Mouse (Mus musculus): Measurements from ENCODE around the gene Elk3. TPM values are rescaled to one million over a fixed set of nuclear protein-coding genes. Genes with fewer than 3 reads are reported as not detected.

Elk3 gene
- polyA plus RNA-seq, 1 experiment = 86.5 TPM

DNA sequence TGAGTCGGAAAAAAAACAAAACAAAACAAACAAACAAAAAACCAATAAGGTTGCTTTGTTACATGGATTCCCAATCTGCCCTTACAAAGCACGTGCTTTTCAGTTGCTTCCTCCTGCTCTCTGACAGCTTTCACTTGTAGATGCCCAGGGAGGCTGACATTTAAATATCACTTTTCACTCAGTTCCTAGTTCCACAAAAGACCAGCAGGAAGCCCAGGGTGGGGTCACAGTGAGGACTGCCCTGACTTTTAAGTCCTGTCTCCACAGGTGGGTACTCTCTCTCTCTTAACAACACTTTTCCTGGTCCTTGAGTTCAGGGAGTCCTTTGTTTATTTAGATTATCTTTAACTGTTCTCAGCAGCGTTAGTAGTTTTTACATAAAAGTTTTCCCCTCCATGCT is 68.7 kb downstream of the Elk3 start:
- TF ChIP-seq POLR2A (IDR thresholded peaks at IDR 0.05; ENCODE audit: low read depth, low read length) (no peak), CTCF (IDR thresholded peaks at IDR 0.05; ENCODE audit: borderline replicate concordance, insufficient read depth, low read length) (no peak)
- H3K27ac ChIP-seq (ENCODE audit: insufficient read depth, low read length) = no peak overlapping the region
- no peak overlapping the region for H3K4me3 ChIP-seq (ENCODE audit: insufficient read depth, low read length)
- no peaks in the 10 kb centered on the region for H3K4me1 ChIP-seq (ENCODE audit: control insufficient read depth, insufficient read depth, low read length)

DNA sequence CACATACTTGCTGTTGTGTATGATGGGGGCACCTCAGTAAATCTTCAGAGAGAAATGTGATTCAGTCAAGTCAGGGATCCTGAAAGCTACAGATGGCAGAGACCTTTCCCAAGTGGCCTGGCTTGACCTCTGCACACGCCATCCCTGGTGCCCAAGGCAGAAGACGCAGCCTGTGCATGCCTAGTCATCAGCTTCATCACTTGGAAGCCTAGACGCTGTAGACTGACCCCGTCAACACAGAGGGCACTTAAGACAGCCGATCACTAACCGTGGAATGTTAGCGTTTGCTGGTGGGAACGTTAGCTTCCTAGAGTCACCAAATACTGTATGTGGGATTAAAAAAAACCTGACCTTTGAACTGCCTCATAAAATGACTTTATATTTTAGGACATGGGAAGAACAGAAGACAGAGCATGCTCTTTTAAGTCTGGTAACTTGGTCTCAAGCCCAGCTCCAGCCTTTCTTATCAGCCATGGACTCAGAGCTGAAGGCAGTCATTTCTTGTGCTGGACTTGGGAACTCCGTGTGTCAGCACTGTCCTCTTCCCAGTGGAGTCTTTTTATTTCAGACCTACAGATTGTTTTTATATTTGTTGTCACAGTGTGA is 71.6 kb downstream of the Elk3 start:
- TF ChIP-seq CTCF (IDR thresholded peaks at IDR 0.05; ENCODE audit: borderline replicate concordance, insufficient read depth, low read length) = no peak
- no peak for TF ChIP-seq POLR2A (IDR thresholded peaks at IDR 0.05; ENCODE audit: low read depth, low read length)

DNA sequence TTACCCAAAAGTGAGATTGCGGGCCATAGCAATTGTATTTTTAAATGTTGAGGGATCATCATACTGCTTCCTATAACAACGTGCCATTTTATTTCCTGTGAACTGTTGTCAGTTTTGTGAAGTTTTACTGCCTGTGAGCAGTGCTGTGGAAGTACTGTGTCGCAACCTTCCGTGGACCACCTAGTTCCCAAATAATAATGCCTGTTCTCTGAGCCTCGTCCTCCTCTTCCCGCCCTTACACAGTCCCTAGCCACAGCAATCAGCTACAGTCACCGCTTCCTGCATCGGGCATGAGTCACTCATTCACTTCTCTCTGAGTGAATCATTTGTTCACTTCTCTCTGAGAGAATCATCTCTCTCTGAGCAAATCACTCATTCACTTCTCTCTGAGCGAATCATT is 76.2 kb downstream of the Elk3 start:
- Histone ChIP-seq H3K27ac (ENCODE audit: insufficient read depth, low read length) (no peak overlapping the region), H3K4me3 (ENCODE audit: insufficient read depth, low read length) (no peak overlapping the region), H3K4me1 (ENCODE audit: control insufficient read depth, insufficient read depth, low read length) (peaks cover 2% of the 10 kb centered on the region; the same call in 1 of the 2 replicates)
- TF ChIP-seq POLR2A (IDR thresholded peaks at IDR 0.05; ENCODE audit: low read depth, low read length) (no peak), CTCF (IDR thresholded peaks at IDR 0.05; ENCODE audit: borderline replicate concordance, insufficient read depth, low read length) (no peak)

More for the DNA sequence above, 71.6 kb downstream of the Elk3 start:
- no peak overlapping the region for H3K4me3 ChIP-seq (ENCODE audit: insufficient read depth, low read length)
- no peaks in the 10 kb centered on the region for H3K4me1 ChIP-seq (ENCODE audit: control insufficient read depth, insufficient read depth, low read length)
- no peak overlapping the region for H3K27ac ChIP-seq (ENCODE audit: insufficient read depth, low read length)

DNA sequence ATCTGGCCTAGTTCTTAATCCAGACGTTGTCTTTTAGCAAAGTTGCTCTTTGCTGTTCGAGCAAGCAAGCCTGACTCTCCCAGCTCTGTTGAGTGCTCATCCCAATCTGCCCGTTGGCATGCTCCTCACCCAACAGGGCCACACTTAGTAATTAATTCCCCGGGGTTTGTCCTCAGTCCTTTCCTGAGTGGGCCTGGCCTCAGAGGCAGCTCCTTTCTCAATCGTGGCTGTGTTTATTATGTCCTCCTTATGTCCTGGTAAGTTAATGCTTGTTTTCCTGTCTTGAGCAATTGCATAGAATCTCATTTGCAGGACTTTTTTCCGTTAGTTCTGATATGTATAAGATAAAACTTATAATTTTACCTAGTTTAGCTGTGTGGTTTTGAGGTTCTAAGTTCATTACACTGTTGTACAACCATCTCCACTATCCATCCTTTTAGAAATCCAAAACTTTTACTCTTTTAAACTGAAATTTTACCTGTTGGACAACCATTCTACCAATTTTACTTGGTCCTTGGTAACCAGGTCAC is 77.2 kb downstream of the Elk3 start:
- H3K4me3 ChIP-seq (ENCODE audit: insufficient read depth, low read length) = no peak overlapping the region
- peaks cover 4% of the 10 kb centered on the region for H3K4me1 ChIP-seq (ENCODE audit: control insufficient read depth, insufficient read depth, low read length)
- H3K27ac ChIP-seq (ENCODE audit: insufficient read depth, low read length) = no peak overlapping the region
- TF ChIP-seq POLR2A (IDR thresholded peaks at IDR 0.05; ENCODE audit: low read depth, low read length) = no peak
- TF ChIP-seq CTCF (IDR thresholded peaks at IDR 0.05; ENCODE audit: borderline replicate concordance, insufficient read depth, low read length) = no peak

DNA sequence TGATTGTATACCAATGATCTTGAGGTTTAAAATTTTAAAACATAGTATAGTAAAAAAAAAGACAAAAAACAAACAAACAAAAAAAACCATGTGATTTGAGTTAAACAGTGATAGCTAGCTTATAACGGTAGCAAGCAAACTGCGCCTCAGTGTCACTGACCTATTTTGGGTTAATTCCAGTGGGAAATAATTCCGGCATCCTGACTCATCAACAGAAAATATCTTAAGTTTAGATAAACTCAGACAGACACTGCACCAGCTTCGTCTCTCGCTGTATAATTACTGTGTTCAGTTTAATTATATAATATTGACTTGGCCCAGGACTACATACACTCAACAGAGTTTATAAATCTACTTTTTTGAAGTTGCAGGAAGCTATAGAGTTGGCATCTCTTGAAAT is 79.0 kb downstream of the Elk3 start:
- Histone ChIP-seq H3K4me3 (ENCODE audit: insufficient read depth, low read length) (no peak overlapping the region), H3K27ac (ENCODE audit: insufficient read depth, low read length) (no peak overlapping the region), H3K4me1 (ENCODE audit: control insufficient read depth, insufficient read depth, low read length) (peaks cover 10% of the 10 kb centered on the region)
- TF ChIP-seq CTCF (IDR thresholded peaks at IDR 0.05; ENCODE audit: borderline replicate concordance, insufficient read depth, low read length) (no peak), POLR2A (IDR thresholded peaks at IDR 0.05; ENCODE audit: low read depth, low read length) (no peak)

DNA sequence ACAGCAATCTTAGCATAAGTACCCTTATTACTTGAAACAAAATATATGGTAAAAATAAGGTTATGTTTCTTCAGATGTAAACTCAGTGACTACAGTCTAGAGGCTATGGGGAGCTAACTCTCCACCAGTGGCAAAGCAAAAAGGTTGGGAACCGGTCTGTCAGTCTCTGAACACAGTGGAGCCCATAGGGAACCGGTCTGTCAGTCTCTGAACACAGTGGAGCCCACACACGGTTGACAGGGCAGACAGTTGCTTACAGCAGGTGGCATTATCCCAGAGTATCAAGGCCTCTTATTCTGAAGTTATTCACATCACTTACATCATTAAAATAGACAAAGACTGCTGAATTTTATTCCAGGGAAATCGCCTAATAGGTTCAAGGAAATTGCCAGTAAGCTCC is 79.4 kb downstream of the Elk3 start:
- Histone ChIP-seq H3K4me3 (ENCODE audit: insufficient read depth, low read length) (no peak overlapping the region), H3K4me1 (ENCODE audit: control insufficient read depth, insufficient read depth, low read length) (peaks cover 10% of the 10 kb centered on the region), H3K27ac (ENCODE audit: insufficient read depth, low read length) (no peak overlapping the region)
- TF ChIP-seq POLR2A (IDR thresholded peaks at IDR 0.05; ENCODE audit: low read depth, low read length) (no peak), CTCF (IDR thresholded peaks at IDR 0.05; ENCODE audit: borderline replicate concordance, insufficient read depth, low read length) (no peak)

DNA sequence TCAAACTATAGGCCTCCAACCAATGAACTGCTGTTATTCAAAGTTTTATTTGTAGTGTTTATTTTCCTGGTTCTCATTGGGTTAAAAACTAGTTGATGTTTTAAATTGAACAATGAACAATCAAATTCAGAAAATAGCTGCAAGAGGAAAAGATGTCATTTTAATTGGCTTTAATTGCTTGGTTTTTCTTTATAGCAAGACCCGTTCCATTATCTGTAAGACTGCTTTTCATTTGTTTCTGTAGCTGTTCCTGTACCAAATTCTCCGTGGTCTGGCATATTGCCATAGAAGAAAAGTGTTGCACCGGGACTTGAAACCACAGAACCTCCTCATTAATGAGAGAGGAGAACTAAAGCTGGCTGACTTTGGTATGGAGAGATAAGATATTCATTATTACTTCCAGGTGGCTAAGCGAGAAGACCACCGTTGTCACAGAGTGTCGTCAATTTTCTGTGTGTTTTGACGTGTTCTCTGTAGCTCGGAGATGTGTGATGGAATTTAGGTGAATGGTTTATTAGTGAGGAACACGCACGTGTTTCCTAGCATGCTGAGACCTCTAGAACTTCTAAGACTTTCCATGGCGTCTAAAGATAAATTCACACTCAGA is 82.4 kb downstream of the Elk3 start:
- H3K27ac ChIP-seq (ENCODE audit: insufficient read depth, low read length) = peak overlapping the region; percentile 67
- TF ChIP-seq POLR2A (IDR thresholded peaks at IDR 0.05; ENCODE audit: low read depth, low read length) = no peak
- TF ChIP-seq CTCF (IDR thresholded peaks at IDR 0.05; ENCODE audit: borderline replicate concordance, insufficient read depth, low read length) = no peak
- H3K4me1 ChIP-seq (ENCODE audit: control insufficient read depth, insufficient read depth, low read length) = peaks cover 10% of the 10 kb centered on the region
- no peak overlapping the region for H3K4me3 ChIP-seq (ENCODE audit: insufficient read depth, low read length)

DNA sequence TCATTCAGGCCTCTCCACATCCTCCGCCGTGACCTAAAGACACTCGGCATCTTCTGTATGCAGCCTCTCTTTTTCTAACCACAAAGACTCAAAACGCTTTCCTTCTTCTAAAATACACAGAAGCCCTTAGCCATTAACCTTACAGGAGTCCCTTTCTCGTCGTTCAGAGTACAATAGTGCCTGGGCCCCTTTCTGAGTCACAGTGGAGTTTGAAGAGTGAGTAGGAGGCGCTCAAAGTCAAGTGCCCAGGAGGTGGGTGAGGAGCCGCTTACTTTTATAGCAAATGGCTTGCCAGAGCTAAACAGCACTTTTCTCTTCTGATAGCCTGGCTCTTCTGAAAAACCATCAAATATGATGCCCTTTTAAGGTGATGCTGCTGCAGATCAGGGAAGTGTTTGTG is 83.0 kb downstream of the Elk3 start:
- no peak overlapping the region for H3K4me3 ChIP-seq (ENCODE audit: insufficient read depth, low read length)
- H3K27ac ChIP-seq (ENCODE audit: insufficient read depth, low read length) = peak overlapping the region; percentile 67
- TF ChIP-seq POLR2A (IDR thresholded peaks at IDR 0.05; ENCODE audit: low read depth, low read length) = no peak
- TF ChIP-seq CTCF (IDR thresholded peaks at IDR 0.05; ENCODE audit: borderline replicate concordance, insufficient read depth, low read length) = no peak
- peaks cover 10% of the 10 kb centered on the region for H3K4me1 ChIP-seq (ENCODE audit: control insufficient read depth, insufficient read depth, low read length)

DNA sequence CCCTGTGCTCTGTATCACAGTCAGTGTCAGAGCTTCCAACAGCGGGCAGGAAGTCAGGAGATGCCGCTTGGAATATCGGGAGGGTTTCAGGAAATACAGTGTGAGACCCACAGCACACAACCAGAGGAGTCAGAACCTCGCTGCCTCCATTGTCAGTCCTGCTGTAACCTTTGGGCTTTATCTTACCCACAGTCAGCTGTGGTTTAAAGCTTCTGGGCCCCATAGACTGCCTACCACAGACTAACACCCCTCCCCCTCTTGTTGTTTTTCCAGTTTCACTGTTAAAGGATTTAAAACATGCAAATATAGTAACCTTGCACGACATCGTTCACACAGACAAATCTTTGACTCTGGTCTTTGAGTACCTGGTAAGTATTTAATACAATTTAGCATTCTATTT is 85.2 kb downstream of the Elk3 start:
- Histone ChIP-seq H3K4me3 (ENCODE audit: insufficient read depth, low read length) (no peak overlapping the region), H3K4me1 (ENCODE audit: control insufficient read depth, insufficient read depth, low read length) (peaks cover 7% of the 10 kb centered on the region), H3K27ac (ENCODE audit: insufficient read depth, low read length) (no peak overlapping the region)
- TF ChIP-seq CTCF (IDR thresholded peaks at IDR 0.05; ENCODE audit: borderline replicate concordance, insufficient read depth, low read length) = no peak
- no peak for TF ChIP-seq POLR2A (IDR thresholded peaks at IDR 0.05; ENCODE audit: low read depth, low read length)

DNA sequence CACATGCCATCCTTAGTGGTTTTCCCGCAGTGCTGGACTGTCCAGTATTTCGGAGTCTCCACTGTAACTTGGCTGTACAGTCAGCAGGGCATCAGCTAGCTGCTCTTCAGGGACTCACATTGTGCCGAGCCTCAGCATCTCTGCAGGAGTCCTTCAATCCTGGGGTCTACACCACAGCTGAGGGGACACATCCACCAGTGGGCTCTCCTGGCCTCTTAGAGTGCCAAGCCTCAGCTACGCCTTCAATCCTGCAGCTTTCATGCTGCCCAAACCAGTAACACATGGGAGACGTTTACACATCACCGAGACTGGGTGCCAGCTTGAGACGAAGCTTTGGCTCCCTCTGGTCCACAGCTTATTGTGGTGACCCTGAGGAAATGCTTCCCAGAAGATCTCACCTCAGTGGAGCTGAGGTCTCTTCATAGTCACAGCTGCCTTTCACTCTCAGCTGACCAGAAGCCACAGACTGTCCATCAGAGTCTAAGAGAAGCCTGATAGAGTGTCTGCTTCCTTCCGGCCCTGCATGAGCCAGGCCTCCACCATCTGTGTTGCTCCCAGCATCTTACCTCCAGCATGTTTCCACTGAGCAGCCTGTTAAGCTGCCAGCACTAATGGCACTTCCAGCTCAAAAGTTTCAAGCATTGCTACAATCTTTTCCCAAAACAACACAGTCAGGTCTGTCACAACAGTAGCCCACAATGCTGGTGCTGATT is 95.7 kb downstream of the Elk3 start:
- Histone ChIP-seq H3K4me1 (ENCODE audit: control insufficient read depth, insufficient read depth, low read length) (peaks cover 7% of the 10 kb centered on the region; the same call in 1 of the 2 replicates), H3K27ac (ENCODE audit: insufficient read depth, low read length) (no peak overlapping the region), H3K4me3 (ENCODE audit: insufficient read depth, low read length) (no peak overlapping the region)
- TF ChIP-seq CTCF (IDR thresholded peaks at IDR 0.05; ENCODE audit: borderline replicate concordance, insufficient read depth, low read length) = no peak
- no peak for TF ChIP-seq POLR2A (IDR thresholded peaks at IDR 0.05; ENCODE audit: low read depth, low read length)
